Mouse (Mus musculus): ENCODE measurements around the gene Rad17. TPM values are rescaled to one million over a fixed set of nuclear protein-coding genes. Genes with fewer than 3 reads are reported as not detected.

The Rad17 gene
- total RNA-seq, 1 experiment from 2014 or later = 42.9 TPM

GRCm38 (mm10) chr13:100617583-100617982 lies 33.3 kb downstream of the Rad17 start:
- ATAC-seq (replicated peaks; ENCODE audit: insufficient number of reproducible peaks, low FRiP score, low TSS enrichment, poor library complexity, severe bottlenecking) = no peak

- ATAC-seq (replicated peaks; ENCODE audit: insufficient number of reproducible peaks, low FRiP score, low TSS enrichment, poor library complexity, severe bottlenecking) = 0 out of 2 replicates have a peak, but pooled peaks have one; percentile 31
Measured at GRCm38 (mm10) chr13:100616181-100617087, 34.4 kb downstream of the Rad17 start, which contains the start of gene Marveld2. Gene Marveld2 (minus strand): TSS chr13:100616971.

DNA sequence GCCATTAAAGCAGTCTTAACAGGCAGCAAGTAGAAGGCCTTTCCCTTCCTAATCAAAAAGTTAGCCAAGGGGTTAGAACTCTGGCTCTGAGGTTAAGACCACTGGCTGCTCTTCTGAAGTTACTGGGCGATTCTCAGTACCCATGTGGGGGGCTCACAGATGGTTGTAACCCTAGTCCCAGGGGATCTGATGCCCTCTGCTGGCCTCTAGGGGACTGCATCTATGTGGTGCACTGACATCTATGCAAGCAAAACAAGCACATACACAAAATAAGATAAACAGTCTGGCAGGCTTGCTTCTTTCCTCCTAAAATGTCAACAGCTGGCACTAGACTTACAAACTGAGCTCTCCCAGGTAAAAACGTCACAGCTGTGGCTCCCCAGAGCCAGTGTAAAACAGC lies 37.9 kb downstream of the Rad17 start:
- no peak for ATAC-seq (replicated peaks; ENCODE audit: insufficient number of reproducible peaks, low FRiP score, low TSS enrichment, poor library complexity, severe bottlenecking)

GRCm38 (mm10) chr13:100612251-100612650 lies 38.6 kb downstream of the Rad17 start:
- no peak for ATAC-seq (replicated peaks; ENCODE audit: insufficient number of reproducible peaks, low FRiP score, low TSS enrichment, poor library complexity, severe bottlenecking)

DNA sequence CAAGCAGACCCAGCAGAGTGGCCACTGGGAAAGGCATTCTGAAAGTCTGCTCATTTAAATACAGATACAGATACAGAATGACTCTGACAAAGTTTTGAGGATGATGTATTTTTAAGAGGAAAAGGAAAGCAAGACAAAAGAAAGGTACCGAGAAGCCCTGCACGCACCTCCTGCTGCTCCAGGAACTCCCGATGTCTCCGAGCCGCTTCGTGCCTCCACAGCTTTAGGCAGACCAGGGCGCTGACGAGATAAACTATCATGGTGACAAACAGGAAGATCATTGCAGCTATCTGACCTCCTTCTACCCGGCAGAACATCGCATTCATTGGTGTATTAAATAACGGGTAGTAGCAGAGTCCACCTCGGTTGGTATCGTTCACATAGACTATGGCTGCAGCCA lies 39.6 kb downstream of the Rad17 start:
- ATAC-seq (replicated peaks; ENCODE audit: insufficient number of reproducible peaks, low FRiP score, low TSS enrichment, poor library complexity, severe bottlenecking) = no peak

DNA sequence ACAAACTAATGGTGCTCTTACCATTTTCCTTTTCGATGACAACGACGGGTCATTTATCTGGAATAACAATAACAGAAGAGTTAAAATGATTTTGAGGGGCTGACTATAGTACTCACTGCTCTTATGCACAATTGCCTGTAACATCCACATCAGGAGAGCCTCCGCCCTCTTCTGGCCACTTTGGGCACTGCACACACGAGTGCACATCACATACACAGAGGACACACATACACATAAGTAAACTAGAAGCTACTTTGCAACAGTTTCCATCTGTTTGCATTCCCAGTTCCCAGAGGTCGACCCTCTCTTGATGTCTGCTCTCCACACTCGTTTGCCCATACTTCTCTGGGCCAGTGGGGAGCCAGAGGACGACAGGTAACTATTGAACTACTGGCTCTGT lies 43.1 kb downstream of the Rad17 start:
- ATAC-seq (replicated peaks; ENCODE audit: insufficient number of reproducible peaks, low FRiP score, low TSS enrichment, poor library complexity, severe bottlenecking) = no peak

DNA sequence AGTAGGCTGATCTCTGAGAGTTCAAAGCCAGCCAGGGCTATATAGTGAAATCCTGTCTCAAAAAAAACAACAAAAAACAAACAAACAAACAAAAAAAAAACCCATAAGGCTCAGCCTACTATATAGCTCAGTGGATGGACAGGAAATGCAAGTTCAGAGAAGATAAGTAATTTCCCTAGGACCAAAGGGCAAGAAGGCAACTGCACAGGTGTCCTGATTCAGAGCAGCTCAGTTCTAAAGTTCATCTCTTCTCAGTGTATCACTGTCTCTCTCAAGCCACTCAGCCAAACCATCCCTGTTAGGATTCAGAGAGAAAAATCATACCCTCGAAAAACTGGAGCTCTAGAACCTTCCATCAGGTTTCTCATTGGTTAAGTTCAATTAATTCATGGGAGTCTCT lies 45.0 kb downstream of the Rad17 start:
- no peak for ATAC-seq (replicated peaks; ENCODE audit: insufficient number of reproducible peaks, low FRiP score, low TSS enrichment, poor library complexity, severe bottlenecking)

DNA sequence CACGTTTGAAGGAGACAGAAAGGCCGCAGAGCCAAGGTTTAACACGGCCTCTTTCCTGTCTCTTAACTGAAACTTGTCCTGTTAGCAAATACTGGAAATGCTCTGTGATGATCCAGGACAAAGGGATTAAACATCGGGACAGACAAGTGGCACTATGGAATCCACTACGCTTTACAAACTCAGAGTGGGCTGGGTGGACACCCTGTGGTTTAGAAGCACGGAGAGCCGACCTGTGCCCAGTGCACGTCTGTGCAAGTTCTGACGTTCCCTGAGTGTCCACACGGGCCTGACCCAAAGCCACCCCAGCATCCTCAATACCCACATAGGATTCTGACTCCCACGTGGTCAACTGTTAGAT lies 47.1 kb downstream of the Rad17 start:
- ATAC-seq (replicated peaks; ENCODE audit: insufficient number of reproducible peaks, low FRiP score, low TSS enrichment, poor library complexity, severe bottlenecking) = no peak

DNA sequence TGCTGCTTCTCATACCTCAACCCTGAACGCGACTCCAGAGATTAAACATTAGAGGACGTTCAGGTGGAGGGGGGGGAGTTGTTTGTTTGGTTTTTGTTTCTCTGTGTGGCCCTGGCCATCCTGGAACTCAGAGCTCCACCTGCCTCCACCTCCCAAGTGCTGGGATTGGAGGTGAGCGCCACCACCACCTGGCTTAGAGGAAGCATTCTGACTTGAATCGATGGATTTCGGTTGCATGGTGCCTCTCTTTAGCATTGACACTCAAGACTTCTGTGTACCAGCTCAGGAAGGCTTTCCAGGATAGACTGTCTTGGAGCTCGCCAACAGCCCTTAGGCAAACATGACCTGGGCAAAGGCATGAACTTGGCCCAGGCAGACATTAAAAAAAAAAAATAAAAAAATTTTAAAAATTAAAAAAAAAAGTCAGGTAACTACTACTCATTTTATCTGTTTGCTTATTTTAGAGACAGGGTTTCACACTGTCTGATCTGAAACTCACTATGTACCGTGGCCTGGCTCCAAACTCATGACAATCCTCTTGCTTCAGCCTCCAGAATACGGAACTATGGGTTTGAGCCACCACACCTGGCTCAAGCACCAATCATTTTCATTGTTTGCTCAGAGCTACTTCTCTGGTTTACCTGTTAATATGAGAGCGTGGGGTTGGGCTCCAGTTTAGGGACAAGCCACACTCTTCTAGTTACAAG lies 47.7 kb downstream of the Rad17 start:
- no peak for ATAC-seq (replicated peaks; ENCODE audit: insufficient number of reproducible peaks, low FRiP score, low TSS enrichment, poor library complexity, severe bottlenecking)

- peak; percentile 82 for ATAC-seq (replicated peaks; ENCODE audit: insufficient number of reproducible peaks, low FRiP score, low TSS enrichment, poor library complexity, severe bottlenecking)
Measured at GRCm38 (mm10) chr13:100602239-100602902, 48.5 kb downstream of the Rad17 start.

DNA sequence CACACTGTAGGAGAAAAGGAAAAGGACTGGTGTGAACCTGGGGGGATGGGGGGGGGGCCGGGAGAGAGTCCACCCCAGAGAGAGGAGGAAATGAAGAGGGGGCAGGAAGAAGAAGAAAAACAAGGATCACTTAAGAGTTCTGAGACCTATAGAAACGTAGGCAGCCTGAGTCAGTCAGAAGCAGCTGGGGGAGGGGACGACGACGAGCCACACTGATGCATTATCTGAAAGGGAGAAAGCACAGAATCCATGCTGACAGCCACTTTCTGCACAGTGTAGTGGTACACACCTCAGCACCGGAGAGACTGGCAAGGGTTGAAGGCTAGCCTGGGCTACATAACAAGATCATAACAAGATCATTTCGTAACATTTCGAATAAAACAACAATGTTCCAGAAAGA lies 49.8 kb downstream of the Rad17 start:
- ATAC-seq (replicated peaks; ENCODE audit: insufficient number of reproducible peaks, low FRiP score, low TSS enrichment, poor library complexity, severe bottlenecking) = no peak

DNA sequence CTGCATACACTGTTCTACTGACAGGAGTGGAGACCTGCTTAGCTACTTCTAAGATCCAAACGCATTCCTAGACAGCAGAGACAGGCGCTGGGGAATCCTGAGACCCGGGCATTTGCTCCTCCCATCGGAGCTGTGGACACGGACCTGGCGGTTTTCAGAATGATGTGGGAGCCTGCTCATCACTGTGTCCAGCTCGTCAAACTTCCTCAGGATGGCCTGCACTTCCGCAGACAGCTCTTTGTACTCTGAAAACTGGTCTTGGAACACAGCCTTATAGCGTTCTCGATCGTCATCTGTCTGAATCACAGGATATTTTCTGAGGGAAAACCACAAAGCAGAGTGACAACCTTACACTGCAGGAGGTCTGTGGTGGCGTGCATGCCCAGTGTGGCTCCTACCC lies 50.5 kb downstream of the Rad17 start:
- ATAC-seq (replicated peaks; ENCODE audit: insufficient number of reproducible peaks, low FRiP score, low TSS enrichment, poor library complexity, severe bottlenecking) = no peak

- no peak for ATAC-seq (replicated peaks; ENCODE audit: insufficient number of reproducible peaks, low FRiP score, low TSS enrichment, poor library complexity, severe bottlenecking)
Measured at GRCm38 (mm10) chr13:100597284-100597683, 53.6 kb downstream of the Rad17 start.

DNA sequence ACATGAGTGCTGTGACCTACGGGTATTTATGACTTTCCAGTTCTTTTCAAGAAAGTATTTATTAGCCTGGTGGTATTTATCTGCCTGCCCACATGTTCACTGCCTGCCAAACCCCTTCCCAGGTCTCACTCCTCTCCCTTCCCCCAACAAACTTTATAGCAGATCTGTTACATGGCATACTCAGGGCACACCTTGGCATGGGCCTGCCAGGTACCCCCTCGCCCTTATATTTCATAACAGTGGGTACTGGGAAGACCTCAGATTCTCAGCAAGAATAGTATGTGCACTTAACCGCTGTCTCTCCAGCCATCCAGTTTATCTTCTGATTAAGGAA lies 55.3 kb downstream of the Rad17 start:
- no peak for ATAC-seq (replicated peaks; ENCODE audit: insufficient number of reproducible peaks, low FRiP score, low TSS enrichment, poor library complexity, severe bottlenecking)

GRCm38 (mm10) chr13:100594838-100595551 lies 55.9 kb downstream of the Rad17 start:
- ATAC-seq (replicated peaks; ENCODE audit: insufficient number of reproducible peaks, low FRiP score, low TSS enrichment, poor library complexity, severe bottlenecking) = no peak

DNA sequence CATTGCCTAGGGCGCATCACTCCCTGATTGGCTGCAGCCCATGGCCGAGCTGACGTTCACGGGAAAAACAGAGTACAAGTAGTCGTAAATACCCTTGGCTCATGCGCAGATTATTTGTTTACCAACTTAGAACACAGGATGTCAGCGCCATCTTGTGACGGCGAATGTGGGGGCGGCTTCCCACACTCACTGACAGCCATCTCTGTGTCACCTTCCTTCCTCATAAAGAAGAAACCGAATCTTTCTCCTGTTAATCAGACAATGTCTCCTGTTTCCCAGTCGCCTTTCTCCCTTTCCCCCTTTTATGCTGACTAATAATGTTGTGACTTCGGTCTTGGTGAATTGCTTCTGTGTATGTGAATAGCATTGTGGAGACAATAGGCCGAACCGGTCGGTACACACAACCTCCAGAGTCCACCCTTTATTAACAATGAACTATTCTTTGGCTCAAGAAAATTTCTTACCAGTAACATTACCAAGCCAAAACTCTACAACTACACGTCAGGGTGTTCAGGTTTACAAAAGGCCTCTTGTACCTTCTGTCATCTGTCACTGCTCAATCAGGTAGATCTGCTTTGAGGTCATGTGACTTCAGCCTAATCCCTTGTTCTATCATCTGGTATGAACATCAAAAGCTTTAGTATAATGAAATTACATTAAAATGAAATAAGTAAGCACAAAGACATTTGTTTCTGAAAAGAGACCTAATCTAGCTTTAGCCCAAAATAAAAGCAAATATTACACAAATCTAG lies 56.6 kb downstream of the Rad17 start:
- ATAC-seq (replicated peaks; ENCODE audit: insufficient number of reproducible peaks, low FRiP score, low TSS enrichment, poor library complexity, severe bottlenecking) = peak; percentile 84

DNA sequence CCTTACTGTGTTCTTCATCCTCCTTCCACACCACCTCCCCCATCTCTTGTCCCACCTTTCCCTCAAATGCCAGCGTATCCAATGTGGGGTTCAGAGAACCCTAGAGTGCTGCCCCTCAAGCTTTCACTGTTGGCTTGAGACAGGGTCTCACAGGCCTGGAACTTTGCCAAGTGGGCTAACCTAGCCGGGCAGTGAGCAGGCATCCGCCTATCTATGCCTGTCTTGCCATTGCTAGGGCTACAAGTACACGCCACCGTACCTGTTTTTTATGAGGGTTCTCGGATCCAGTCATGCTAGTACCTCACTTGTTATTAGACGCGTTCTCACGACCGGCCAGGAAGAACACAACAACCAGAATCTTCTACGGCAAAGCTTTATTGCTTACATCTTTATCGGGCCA lies 62.2 kb downstream of the Rad17 start:
- ATAC-seq (replicated peaks; ENCODE audit: insufficient number of reproducible peaks, low FRiP score, low TSS enrichment, poor library complexity, severe bottlenecking) = peak; percentile 53; the same call in 1 of the 2 replicates

DNA sequence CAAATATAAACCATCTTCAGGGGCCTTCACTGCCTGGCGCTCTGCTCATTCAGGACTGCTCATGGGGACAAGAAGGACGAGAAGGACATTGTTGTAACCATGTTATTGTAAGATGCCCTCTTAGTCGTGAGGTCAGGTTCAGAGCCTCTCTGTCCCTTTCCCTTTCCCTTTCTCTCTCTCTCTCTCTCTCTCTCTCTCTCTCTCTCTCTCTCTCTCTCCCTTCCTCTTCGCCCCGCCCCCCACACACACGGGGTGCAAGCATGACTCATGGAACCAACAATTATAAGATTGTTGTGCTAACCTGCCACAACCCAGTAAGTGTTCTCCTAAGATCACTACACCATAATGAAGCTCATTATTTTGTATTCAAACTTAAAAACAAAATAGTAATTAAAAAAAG lies 68.7 kb downstream of the Rad17 start:
- no peak for ATAC-seq (replicated peaks; ENCODE audit: insufficient number of reproducible peaks, low FRiP score, low TSS enrichment, poor library complexity, severe bottlenecking)

All from monocyte, adult 5-6 weeks (primary cell).